Mouse (Mus musculus): ENCODE data around the gene Hydin. TPM values are rescaled to one million over a fixed set of nuclear protein-coding genes. Genes with fewer than 3 reads are reported as not detected.

Hydin gene
- total and polyA plus RNA-seq, 3 experiments, result 0.05 to 0.21 (median 0.10) TPM

GRCm38 (mm10) chr8:110420221-110420620 lies 153.4 kb downstream of the Hydin start:
- intact Hi-C loops (cut with DNase I), result no loop called here
- H3K4me3 ChIP-seq, result no peak overlapping the region
- H3K27me3 ChIP-seq (ENCODE audit: control insufficient read depth, insufficient read depth, low read length), result no peaks in the 10 kb centered on the region
- no peaks in the 10 kb centered on the region for H3K4me1 ChIP-seq (ENCODE audit: control insufficient read depth, insufficient read depth, low read length)
- H3K79me2 ChIP-seq (replicated peaks; ENCODE audit: control insufficient read depth, insufficient read depth, low read length), result no peaks in the 10 kb centered on the region
- TF ChIP-seq EP300 (IDR thresholded peaks at IDR 0.05; ENCODE audit: insufficient read depth, low read depth, low read length) (no peak), POLR2A (IDR thresholded peaks at IDR 0.05; ENCODE audit: insufficient read depth, low read depth, low read length) (no peak), CTCF (IDR thresholded peaks at IDR 0.05) (0 out of 2 replicates have a peak, but pooled peaks have one; percentile 4)
- no peak overlapping the region for H3K27ac ChIP-seq
- 85% methylated on average over 3 of the region's 3 CpGs for WGBS
- no peak for DNase-seq
- no peak overlapping the region for H3K9ac ChIP-seq (ENCODE audit: low read depth, low read length)
- H3K36me3 ChIP-seq (ENCODE audit: control insufficient read depth, insufficient read depth, low read length), result no peaks in the 10 kb centered on the region

- TF ChIP-seq POLR2A (IDR thresholded peaks at IDR 0.05; ENCODE audit: insufficient read depth, low read depth, low read length) (no peak), CTCF (IDR thresholded peaks at IDR 0.05) (no peak), EP300 (IDR thresholded peaks at IDR 0.05; ENCODE audit: insufficient read depth, low read depth, low read length) (no peak)
- no peak for DNase-seq
- Histone ChIP-seq H3K36me3 (ENCODE audit: control insufficient read depth, insufficient read depth, low read length) (no peaks in the 10 kb centered on the region), H3K79me2 (replicated peaks; ENCODE audit: control insufficient read depth, insufficient read depth, low read length) (no peaks in the 10 kb centered on the region), H3K4me3 (no peak overlapping the region), H3K9ac (ENCODE audit: low read depth, low read length) (no peak overlapping the region), H3K27ac (no peak overlapping the region), H3K4me1 (ENCODE audit: control insufficient read depth, insufficient read depth, low read length) (no peaks in the 10 kb centered on the region), H3K27me3 (ENCODE audit: control insufficient read depth, insufficient read depth, low read length) (no peaks in the 10 kb centered on the region)
- WGBS, result 76% methylated on average over 8 of the region's 8 CpGs
- intact Hi-C loops (cut with DNase I), result no loop called here
These were observed 157.4 kb downstream of the Hydin start for GRCm38 (mm10) chr8:110424146-110424545.

- intact Hi-C loops (cut with DNase I), result no loop called here
- Histone ChIP-seq H3K27ac (no peak overlapping the region), H3K27me3 (ENCODE audit: control insufficient read depth, insufficient read depth, low read length) (no peaks in the 10 kb centered on the region), H3K9ac (ENCODE audit: low read depth, low read length) (no peak overlapping the region), H3K4me3 (no peak overlapping the region), H3K4me1 (ENCODE audit: control insufficient read depth, insufficient read depth, low read length) (no peaks in the 10 kb centered on the region), H3K36me3 (ENCODE audit: control insufficient read depth, insufficient read depth, low read length) (no peaks in the 10 kb centered on the region), H3K79me2 (replicated peaks; ENCODE audit: control insufficient read depth, insufficient read depth, low read length) (no peaks in the 10 kb centered on the region)
- 79% methylated on average over 3 of the region's 3 CpGs for WGBS
- TF ChIP-seq EP300 (IDR thresholded peaks at IDR 0.05; ENCODE audit: insufficient read depth, low read depth, low read length) (no peak), CTCF (IDR thresholded peaks at IDR 0.05) (no peak), POLR2A (IDR thresholded peaks at IDR 0.05; ENCODE audit: insufficient read depth, low read depth, low read length) (no peak)
- no peak for DNase-seq
These were observed 164.6 kb downstream of the Hydin start for GRCm38 (mm10) chr8:110431340-110431739.

GRCm38 (mm10) chr8:110440528-110440927 lies 173.8 kb downstream of the Hydin start:
- no peaks in the 10 kb centered on the region for H3K4me1 ChIP-seq (ENCODE audit: control insufficient read depth, insufficient read depth, low read length)
- H3K27me3 ChIP-seq (ENCODE audit: control insufficient read depth, insufficient read depth, low read length), result no peaks in the 10 kb centered on the region
- intact Hi-C loops (cut with DNase I), result no loop called here
- DNase-seq, result no peak
- no peaks in the 10 kb centered on the region for H3K79me2 ChIP-seq (replicated peaks; ENCODE audit: control insufficient read depth, insufficient read depth, low read length)
- no peak overlapping the region for H3K4me3 ChIP-seq
- no peak for TF ChIP-seq EP300 (IDR thresholded peaks at IDR 0.05; ENCODE audit: insufficient read depth, low read depth, low read length)
- WGBS, result 69% methylated on average over 4 of the region's 4 CpGs
- H3K9ac ChIP-seq (ENCODE audit: low read depth, low read length), result no peak overlapping the region
- no peak overlapping the region for H3K27ac ChIP-seq
- no peaks in the 10 kb centered on the region for H3K36me3 ChIP-seq (ENCODE audit: control insufficient read depth, insufficient read depth, low read length)

- no peak for DNase-seq
- no peaks in the 10 kb centered on the region for H3K79me2 ChIP-seq (replicated peaks; ENCODE audit: control insufficient read depth, insufficient read depth, low read length)
- no peaks in the 10 kb centered on the region for H3K27me3 ChIP-seq (ENCODE audit: control insufficient read depth, insufficient read depth, low read length)
- TF ChIP-seq EP300 (IDR thresholded peaks at IDR 0.05; ENCODE audit: insufficient read depth, low read depth, low read length), result no peak
- no peak overlapping the region for H3K9ac ChIP-seq (ENCODE audit: low read depth, low read length)
- no peaks in the 10 kb centered on the region for H3K36me3 ChIP-seq (ENCODE audit: control insufficient read depth, insufficient read depth, low read length)
- no peak overlapping the region for H3K27ac ChIP-seq
- no peak overlapping the region for H3K4me3 ChIP-seq
- intact Hi-C loops (cut with DNase I), result no loop called here
- no peaks in the 10 kb centered on the region for H3K4me1 ChIP-seq (ENCODE audit: control insufficient read depth, insufficient read depth, low read length)
- 83% methylated on average over 2 of the region's 2 CpGs for WGBS
These were observed 177.5 kb downstream of the Hydin start for GRCm38 (mm10) chr8:110444276-110444675.

GRCm38 (mm10) chr8:110450463-110450862 lies 183.7 kb downstream of the Hydin start:
- TF ChIP-seq POLR2A (IDR thresholded peaks at IDR 0.05; ENCODE audit: insufficient read depth, low read depth, low read length) (no peak), CTCF (IDR thresholded peaks at IDR 0.05) (no peak), EP300 (IDR thresholded peaks at IDR 0.05; ENCODE audit: insufficient read depth, low read depth, low read length) (no peak)
- no peak overlapping the region for H3K9ac ChIP-seq (ENCODE audit: low read depth, low read length)
- no peaks in the 10 kb centered on the region for H3K36me3 ChIP-seq (ENCODE audit: control insufficient read depth, insufficient read depth, low read length)
- no peak overlapping the region for H3K4me3 ChIP-seq
- no peaks in the 10 kb centered on the region for H3K27me3 ChIP-seq (ENCODE audit: control insufficient read depth, insufficient read depth, low read length)
- WGBS, result 88% methylated on average over 6 of the region's 6 CpGs
- intact Hi-C loops (cut with DNase I), result no loop called here
- H3K27ac ChIP-seq, result no peak overlapping the region
- no peaks in the 10 kb centered on the region for H3K4me1 ChIP-seq (ENCODE audit: control insufficient read depth, insufficient read depth, low read length)
- H3K79me2 ChIP-seq (replicated peaks; ENCODE audit: control insufficient read depth, insufficient read depth, low read length), result no peaks in the 10 kb centered on the region
- no peak for DNase-seq
